Mouse (Mus musculus) left cerebral cortex, adult 2 months (tissue): ENCODE measurements around the gene Pcnx2. TPM values are rescaled to one million over a fixed set of nuclear protein-coding genes. Genes with fewer than 3 reads are reported as not detected.

Experiments used
- DNase-seq, 2 experiments: peaks; one replicate each; pipeline ENCODE4 v3.0.0; 2021 to 2022; ENCODE audit warnings: low spot score in 2 of 2, mixed read lengths in 1 of 2; ENCODE audit errors: extremely low spot score in 1 of 2
- H3K27ac ChIP-seq: fragments of 200-600 bp; 2 replicates; pipeline ENCODE4 v1.8.1; 2022
- H3K4me3 ChIP-seq: fragments of 200-600 bp; 2 replicates; pipeline ENCODE4 v1.8.1; 2022
- CTCF ChIP-seq: fragments of 200-600 bp; IDR thresholded peaks from 2 replicates; pipeline ENCODE4 v1.8.1; 2022; ENCODE audit warnings: antibody characterized with exemption, mild to moderate bottlenecking, moderate library complexity
- intact Hi-C: fragments of 180-260 bp; cut with DNase I; formaldehyde crosslinking; loops from one replicate; pipeline ENCODE4 v1.15.1; 2025
- total RNA-seq, 2 experiments: library from RNA; stranded (reverse); gene quantifications; 2 replicates each; pipeline ENCODE4 v1.2.3; 2021

Pcnx2 gene
- total RNA-seq, 2 experiments from 2014 or later, result 90.3 to 91.0 TPM

DNA sequence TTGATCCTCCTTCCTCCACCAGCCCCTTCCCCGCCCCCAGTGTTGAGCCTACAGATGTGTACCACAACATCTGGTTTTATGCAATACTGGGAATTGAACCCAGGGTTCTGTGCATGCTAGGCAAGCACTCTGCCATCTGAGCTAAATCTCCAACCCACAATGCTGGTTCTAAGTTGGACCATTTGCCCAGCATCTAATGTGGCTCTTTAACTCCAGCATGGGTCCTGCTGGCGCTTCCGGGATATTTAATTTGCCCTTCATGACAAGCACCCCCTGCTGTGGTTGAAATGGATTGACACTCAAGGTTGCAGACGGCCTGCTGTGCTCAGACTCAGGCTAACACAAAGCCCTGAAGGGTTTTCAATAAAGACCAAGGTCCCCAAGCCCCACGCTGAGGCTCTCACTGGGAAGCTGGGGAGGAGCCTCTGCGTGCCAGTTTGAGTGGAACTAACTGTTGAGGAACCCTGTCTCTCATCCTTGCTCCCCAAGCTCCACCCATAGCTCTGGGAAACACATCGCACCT is 124.8 kb downstream of the Pcnx2 start:
- intact Hi-C loops, result no loop called here
- DNase-seq, result no peak
- Histone ChIP-seq H3K4me3 (no peak overlapping the region), H3K27ac (no peak overlapping the region)
- TF ChIP-seq CTCF, result no peak

- intact Hi-C loops, result no loop called here
- no peak for TF ChIP-seq CTCF
- Histone ChIP-seq H3K27ac (no peak overlapping the region), H3K4me3 (no peak overlapping the region)
- DNase-seq, result no peak
Measured at GRCm38 (mm10) chr8:125772300-125772699, 125.8 kb downstream of the Pcnx2 start.

DNA sequence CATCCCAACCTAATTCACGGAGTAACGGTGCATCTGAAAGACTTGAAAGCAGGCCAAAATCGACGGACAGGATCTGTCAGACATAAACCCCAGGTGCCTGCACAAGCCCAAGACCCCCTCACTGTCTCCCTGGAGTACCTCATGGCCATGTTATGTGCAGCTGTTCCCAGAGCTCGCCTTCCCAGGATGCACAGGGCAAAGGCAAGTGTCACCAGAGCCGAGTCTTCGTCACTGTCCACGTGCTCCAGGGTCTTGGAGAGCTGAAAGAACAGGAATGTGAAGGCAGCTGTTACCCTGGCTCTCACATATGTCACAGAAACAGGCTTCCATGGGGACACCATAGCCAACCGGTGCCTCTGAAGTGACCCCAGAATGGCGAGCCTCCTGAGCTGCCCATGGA is 130.0 kb downstream of the Pcnx2 start:
- DNase-seq, result no peak
- H3K27ac ChIP-seq, result no peak overlapping the region
- intact Hi-C loops, result no loop called here
- no peak for TF ChIP-seq CTCF
- H3K4me3 ChIP-seq, result no peak overlapping the region

DNA sequence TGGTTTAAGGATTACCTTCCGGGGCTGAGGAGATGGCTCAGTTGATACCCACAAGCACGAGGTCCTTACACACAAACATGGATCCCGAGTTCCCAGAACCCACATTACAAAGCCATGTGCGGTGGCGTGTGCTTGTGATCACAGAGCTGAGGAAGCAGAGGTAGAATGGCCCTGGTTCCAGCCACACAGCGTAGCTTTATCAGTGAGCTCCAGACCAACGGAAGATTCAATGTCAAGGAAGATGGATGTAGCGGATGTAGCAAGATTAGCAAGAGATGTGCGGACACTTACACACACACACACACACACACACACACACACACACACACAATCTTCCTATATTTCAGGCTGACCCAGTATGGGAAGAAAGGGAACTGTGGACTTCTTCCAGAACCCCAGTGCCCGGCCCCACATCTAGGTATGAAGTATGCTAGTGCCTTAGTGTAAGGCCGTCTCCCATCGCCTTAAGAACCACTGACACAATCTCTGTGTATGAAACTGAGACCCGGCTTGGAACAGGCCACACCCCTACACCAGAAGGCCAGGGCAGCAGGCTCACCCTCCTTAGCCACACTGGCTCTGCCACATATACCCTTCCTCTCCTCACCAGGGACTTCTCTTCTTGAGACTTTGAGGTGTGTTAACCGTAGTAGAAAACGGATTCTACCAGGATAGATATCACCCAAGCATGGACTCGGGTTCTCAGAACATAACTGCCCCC is 134.9 kb downstream of the Pcnx2 start:
- no peak for DNase-seq
- no peak for TF ChIP-seq CTCF
- intact Hi-C loops, result no loop called here

DNA sequence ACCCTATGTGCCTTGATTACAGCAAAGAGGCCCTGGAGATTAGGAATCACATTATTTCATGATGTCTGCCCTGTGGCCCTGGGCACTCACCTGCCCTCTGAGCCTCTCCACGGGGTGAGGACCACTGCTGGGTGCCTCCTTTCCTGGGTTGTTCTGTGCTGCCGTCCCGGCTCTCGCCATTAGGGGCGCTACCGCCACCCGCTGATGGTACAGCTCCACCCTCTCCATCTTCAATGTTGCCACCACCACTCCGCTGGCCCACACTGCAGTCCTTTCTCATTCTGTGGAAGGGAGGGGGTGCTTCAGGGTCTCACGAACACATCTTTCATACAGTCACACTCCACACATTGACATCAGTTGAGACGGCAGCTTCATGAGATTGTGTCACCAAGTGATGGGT is 139.1 kb downstream of the Pcnx2 start:
- intact Hi-C loops, result no loop called here
- Histone ChIP-seq H3K27ac (no peak overlapping the region), H3K4me3 (no peak overlapping the region)
- peak; percentile 49 for TF ChIP-seq CTCF
- peak; percentile 35 to 41 for DNase-seq

More for the DNA sequence above, 134.9 kb downstream of the Pcnx2 start:
- Histone ChIP-seq H3K4me3 (no peak overlapping the region), H3K27ac (no peak overlapping the region)

GRCm38 (mm10) chr8:125757106-125757496 is 141.0 kb downstream of the Pcnx2 start:
- DNase-seq, result no peak
- Histone ChIP-seq H3K27ac (no peak overlapping the region), H3K4me3 (no peak overlapping the region)
- intact Hi-C loops, result no loop called here
- no peak for TF ChIP-seq CTCF

GRCm38 (mm10) chr8:125756391-125757105 is 141.6 kb downstream of the Pcnx2 start:
- Histone ChIP-seq H3K27ac (no peak overlapping the region), H3K4me3 (no peak overlapping the region)
- DNase-seq, result no peak
- intact Hi-C loops, result no loop called here
- TF ChIP-seq CTCF, result no peak

GRCm38 (mm10) chr8:125755896-125756295 is 142.2 kb downstream of the Pcnx2 start:
- intact Hi-C loops, result no loop called here
- H3K27ac ChIP-seq, result no peak overlapping the region
- no peak for DNase-seq

DNA sequence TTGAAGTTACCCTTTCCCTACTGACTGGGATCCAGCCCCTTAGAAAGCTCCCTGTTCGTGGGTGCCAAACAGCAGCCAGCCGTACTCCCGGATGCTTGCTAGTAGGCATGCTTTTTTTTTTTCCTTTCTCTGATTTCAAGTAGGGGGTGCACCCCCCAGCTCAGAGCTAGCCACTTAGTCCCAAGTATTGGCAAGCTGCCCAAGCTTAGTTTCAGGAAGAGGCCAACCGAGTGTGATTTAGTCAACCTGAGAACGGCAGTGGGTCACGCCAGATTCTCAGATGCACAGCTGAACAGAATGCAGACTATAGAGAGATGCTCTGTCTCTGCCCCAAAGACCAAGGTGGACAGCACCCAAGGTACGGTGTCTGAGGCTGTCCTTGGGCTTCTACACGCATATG is 147.3 kb downstream of the Pcnx2 start:
- H3K4me3 ChIP-seq, result no peak overlapping the region
- intact Hi-C loops, result no loop called here
- no peak for TF ChIP-seq CTCF
- no peak overlapping the region for H3K27ac ChIP-seq
- no peak for DNase-seq

More at GRCm38 (mm10) chr8:125755896-125756295, 142.2 kb downstream of the Pcnx2 start:
- no peak overlapping the region for H3K4me3 ChIP-seq
- TF ChIP-seq CTCF, result no peak

GRCm38 (mm10) chr8:125747390-125747789 is 150.7 kb downstream of the Pcnx2 start:
- H3K27ac ChIP-seq, result no peak overlapping the region
- intact Hi-C loops, result no loop called here
- DNase-seq, result no peak
- TF ChIP-seq CTCF, result no peak
- H3K4me3 ChIP-seq, result no peak overlapping the region

DNA sequence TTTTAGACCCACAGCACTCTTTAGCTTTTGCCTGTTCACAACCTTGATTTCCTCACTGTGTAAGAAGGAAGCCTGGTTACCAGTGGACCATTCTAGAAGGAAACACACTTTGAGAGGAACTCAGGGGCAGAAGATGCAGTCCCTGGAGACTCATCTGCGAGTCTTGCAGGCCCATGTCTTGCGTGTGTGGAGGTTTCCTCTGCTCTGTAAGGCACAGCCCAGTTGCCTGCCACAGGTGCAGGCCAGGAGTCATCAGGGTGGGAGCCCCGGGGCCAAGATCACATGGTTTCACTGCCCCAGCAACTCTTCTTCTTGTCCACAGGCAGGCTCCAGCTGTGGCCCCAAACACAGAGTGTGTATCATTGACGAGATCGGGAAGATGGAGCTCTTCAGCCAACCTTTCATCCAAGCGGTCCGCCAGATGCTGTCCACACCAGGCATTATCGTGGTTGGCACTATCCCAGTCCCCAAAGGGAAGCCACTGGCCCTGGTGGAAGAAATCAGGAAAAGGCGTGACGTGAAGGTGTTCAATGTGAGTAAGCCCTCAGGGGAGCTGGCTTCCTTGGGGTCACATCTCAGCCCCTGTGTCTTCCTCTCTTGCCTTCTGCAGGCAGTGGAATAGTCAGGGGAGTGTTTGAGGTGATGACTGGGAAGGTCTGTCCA is 153.1 kb downstream of the Pcnx2 start:
- no peak overlapping the region for H3K4me3 ChIP-seq
- no peak for DNase-seq
- TF ChIP-seq CTCF, result no peak
- no peak overlapping the region for H3K27ac ChIP-seq
- intact Hi-C loops, result no loop called here

- TF ChIP-seq CTCF, result no peak
- intact Hi-C loops, result no loop called here
- DNase-seq, result no peak
- Histone ChIP-seq H3K4me3 (no peak overlapping the region), H3K27ac (no peak overlapping the region)
Measured at GRCm38 (mm10) chr8:125742406-125742805, 155.7 kb downstream of the Pcnx2 start.
